Mouse (Mus musculus) neural tube, embryonic 11.5 days (tissue): Measurements from ENCODE around the gene Mrgpra1. TPM values are rescaled to one million over a fixed set of nuclear protein-coding genes. Genes with fewer than 3 reads are reported as not detected.
"Not testable (repeated sequence)": the region's sequence is repeated elsewhere in the genome, so short reads cannot be mapped to it uniquely, and the experiment has no call there.

Experiments used
- ATAC-seq: fragments of 200-750 bp; cut with Nextera tagmentation; 2 replicates; pipeline ENCODE4 v1.8.0; 2017; ENCODE audit warnings: moderate number of reproducible peaks, mild to moderate bottlenecking, moderate TSS enrichment, moderate library complexity; ENCODE audit not compliant: insufficient read depth, low FRiP score, low TSS enrichment
- DNase-seq: peaks from one replicate; pipeline ENCODE4 v3.0.0-alpha.2; 2015; ENCODE audit warnings: low spot score
- H3K27ac ChIP-seq: fragments of 300-500 bp; sonication (generic); 2 replicates; pipeline ENCODE4 v1.5.1; 2014; ENCODE audit warnings: low read depth, mild to moderate bottlenecking, low read length
- H3K27me3 ChIP-seq: fragments of 300-500 bp; sonication (generic); 2 replicates; pipeline ENCODE4 v1.6.1; 2014; ENCODE audit warnings: mild to moderate bottlenecking, low read length, mixed read lengths; ENCODE audit not compliant: control insufficient read depth, insufficient read depth
- H3K36me3 ChIP-seq: fragments of 300-500 bp; sonication (generic); 2 replicates; pipeline ENCODE4 v1.6.1; 2014; ENCODE audit warnings: mild to moderate bottlenecking, low read length, moderate library complexity, mixed read lengths; ENCODE audit not compliant: control insufficient read depth, insufficient read depth
- H3K4me1 ChIP-seq: fragments of 300-500 bp; sonication (generic); 2 replicates; pipeline ENCODE4 v1.6.1; 2014; ENCODE audit warnings: low read length, mixed read lengths; ENCODE audit not compliant: control insufficient read depth, insufficient read depth
- H3K4me2 ChIP-seq: fragments of 300-500 bp; sonication (generic); 2 replicates; pipeline ENCODE4 v1.6.1; 2014; ENCODE audit warnings: low read depth, mild to moderate bottlenecking, moderate library complexity
- H3K4me3 ChIP-seq: fragments of 300-500 bp; sonication (generic); 2 replicates; pipeline ENCODE4 v1.5.1; 2014; ENCODE audit warnings: low read depth, low read length
- H3K9ac ChIP-seq: fragments of 300-500 bp; sonication (generic); 2 replicates; pipeline ENCODE4 v1.6.1; 2014; ENCODE audit warnings: mild to moderate bottlenecking, low read length
- H3K9me3 ChIP-seq: fragments of 300-500 bp; sonication (generic); 2 replicates; pipeline ENCODE4 v1.6.1; 2016; ENCODE audit warnings: low read length; ENCODE audit not compliant: control insufficient read depth
- WGBS: fragments of 180-500 bp; shearing (Covaris S2); extraction: QIAGEN DNeasy Blood & Tissue Kit; methylation state at CpG from one replicate; pipeline ENCODE4 v1.1.7; 2014; 5-methylcytosine and 5-hydroxymethylcytosine counted together
- polyA plus RNA-seq: library from polyadenylated mRNA; unstranded; fragments of >200 nt; fragmentation: Nextera tagmentation; extraction: Ambion mirVana; gene quantifications from 2 replicates; pipeline ENCODE4 v1.2.1, GENCODE M21; 2014

Mrgpra1 gene
- polyA plus RNA-seq, 1 experiment from 2014 or later: not detected

- not testable (repeated sequence) for H3K27ac ChIP-seq, H3K9ac ChIP-seq, H3K4me1 ChIP-seq, H3K27me3 ChIP-seq, H3K4me3 ChIP-seq, ATAC-seq, H3K4me2 ChIP-seq, H3K9me3 ChIP-seq, DNase-seq, H3K36me3 ChIP-seq
- WGBS: 88% methylated on average over 5 of the region's 6 CpGs
Measured at GRCm38 (mm10) chr7:47304661-47305060, 49.4 kb downstream of the Mrgpra1 start.

GRCm38 (mm10) chr7:47299612-47300011 is 54.4 kb downstream of the Mrgpra1 start:
- H3K9ac ChIP-seq, H3K27ac ChIP-seq, H3K4me2 ChIP-seq, H3K27me3 ChIP-seq, H3K4me3 ChIP-seq, H3K4me1 ChIP-seq, DNase-seq, H3K36me3 ChIP-seq, ATAC-seq, H3K9me3 ChIP-seq: not testable (repeated sequence)

Other genes starting within 250 kb of the Mrgpra1 start
- 28.1 and 30.0 TPM in 2 replicates for gene Ptpn5, start 220.6 kb downstream of the Mrgpra1 start, polyA plus RNA-seq
- gene Mrgpra6, start 149.3 kb downstream of the Mrgpra1 start, polyA plus RNA-seq: not detected in 2 replicates
- not detected in 2 replicates for gene Mrgpra9, start 101.4 kb downstream of the Mrgpra1 start, polyA plus RNA-seq
- not detected in 2 replicates for gene Mrgpra2a, start 97.9 kb upstream of the Mrgpra1 start, polyA plus RNA-seq
- gene Mrgpra2b, start 174.6 kb upstream of the Mrgpra1 start, polyA plus RNA-seq: not detected in 2 replicates
- gene Mrgpra3, start 247.1 kb upstream of the Mrgpra1 start, polyA plus RNA-seq: not detected in 2 replicates